In genomic region chr19:41993484-41993883, GRCm38 (mm10) we compare ENCODE assay signal across 9 mouse cellular contexts. TPM values are rescaled to one million over a fixed set of nuclear protein-coding genes. Genes with fewer than 3 reads are reported as not detected.
DNase-seq lines count a peak whose midpoint lies in the region; ATAC-seq and TF ChIP-seq lines count a peak whose summit lies in the region.
"Had no signal": no experiment of that assay in that cellular context is flagged by ENCODE, and none has a peak within 500 bp of the region (broad histone marks: within the 10 kb centered on the region; RNA-seq: fewer than 3 reads in every experiment).

No protein-coding gene starts in this region.

- no peak for ATAC-seq in midbrain, embryonic 16.5 days

- TF ChIP-seq CTCF in lung, adult 2 months (IDR thresholded peaks at IDR 0.05; ENCODE audit: insufficient read depth, low read length): no peak

- no peak overlapping the region for H3K27ac ChIP-seq in midbrain, embryonic 16.5 days (ENCODE audit: low read length)

- no peak overlapping the region for H3K9ac ChIP-seq in midbrain, embryonic 16.5 days (ENCODE audit: low read depth, low read length)

- H3K4me2 ChIP-seq in midbrain, embryonic 16.5 days (ENCODE audit: low read length): no peak overlapping the region

- intact Hi-C loops in gastrocnemius, postnatal 36 days (cut with DNase I): no loop called here

- no peak for TF ChIP-seq POLR2A in lung, adult 2 months (IDR thresholded peaks at IDR 0.05; ENCODE audit: borderline replicate concordance, extremely low read depth, low read depth, low read length)

- peak; percentile 65 to 68 for DNase-seq in lung, adult 18-20 months
- DNase-seq in lung, adult 2 months: no peak
- DNase-seq in gastrocnemius, postnatal 36 days: peak; percentile 72 to 86
- peak; percentile 48 to 78 for DNase-seq in layer of hippocampus, adult 18-20 months (ENCODE audit: low spot score in 2 of 2)
- peak; percentile 77 to 89 for DNase-seq in lung, postnatal 4 days
- DNase-seq in thymus, postnatal 36 days: no peak
- DNase-seq in spleen, adult 12 weeks (ENCODE audit: low spot score): no peak

- no peaks in the 10 kb centered on the region for H3K9me3 ChIP-seq in midbrain, embryonic 16.5 days (replicated peaks; ENCODE audit: control insufficient read depth, low read length, poor library complexity, severe bottlenecking)

- no peaks in the 10 kb centered on the region for H3K27me3 ChIP-seq in midbrain, embryonic 16.5 days (ENCODE audit: control insufficient read depth, insufficient read depth, low read depth, low read length)

- no peaks in the 10 kb centered on the region for H3K36me3 ChIP-seq in midbrain, embryonic 16.5 days (ENCODE audit: control insufficient read depth, insufficient read depth, low read length)

- 50% methylated on average over 6 of the region's 6 CpGs for WGBS in lung, adult 2 months
- WGBS in midbrain, embryonic 16.5 days: 80% methylated on average over 6 of the region's 6 CpGs

- no peak overlapping the region for H3K4me3 ChIP-seq in lung, adult 2 months (replicated peaks; ENCODE audit: extremely low read depth, low read depth, low read length)
- H3K4me3 ChIP-seq in midbrain, embryonic 16.5 days (ENCODE audit: low read depth, low read length): no peak overlapping the region
- H3K4me3 ChIP-seq: erythroblast, embryonic 14.5 days had no signal

- H3K4me1 ChIP-seq in lung, adult 2 months (ENCODE audit: control insufficient read depth, insufficient read depth, low read length): peaks cover 7% of the 10 kb centered on the region; the same call in 1 of the 2 replicates
- no peaks in the 10 kb centered on the region for H3K4me1 ChIP-seq in midbrain, embryonic 16.5 days (ENCODE audit: control insufficient read depth, insufficient read depth, low read length)

RNA-seq across cellular contexts. Expression of gene Ubtd1, which starts 11.9 kb away (rescaled TPM):
- polyA plus RNA-seq in lung, adult 2 months (2012; rRNA removed): 26.0 and 31.7 TPM in 2 replicates
- 10 to 100 TPM; 11.7 to 13.4 TPM for total RNA-seq in gastrocnemius, postnatal 36 days (2021)
- total RNA-seq in layer of hippocampus, adult 18-20 months (2021): 10 to 100 TPM; 13.4 to 14.6 TPM
- 9.1 and 10.1 TPM in 2 replicates for polyA plus RNA-seq in midbrain, embryonic 16.5 days (2015; fragmentation: Nextera tagmentation; extraction: Ambion mirVana)

RNA-seq across cellular contexts. Expression of gene Mms19, which starts 12.5 kb away (rescaled TPM):
- polyA plus RNA-seq in lung, adult 2 months (2012; rRNA removed): 53.7 and 57.0 TPM in 2 replicates
- 1 to 10 TPM; 6.6 to 7.7 TPM for total RNA-seq in gastrocnemius, postnatal 36 days (2021)
- total RNA-seq in layer of hippocampus, adult 18-20 months (2021): 10 to 100 TPM; 28.7 to 34.6 TPM
- 27.0 and 31.9 TPM in 2 replicates for polyA plus RNA-seq in midbrain, embryonic 16.5 days (2015; fragmentation: Nextera tagmentation; extraction: Ambion mirVana)

RNA-seq across cellular contexts. Expression of gene Ankrd2, which starts 42.3 kb away (rescaled TPM):
- polyA plus RNA-seq in lung, adult 2 months (2012; rRNA removed): 0.14 and 0.20 TPM in 2 replicates
- 100 to 1,000 TPM; 121 to 331 TPM for total RNA-seq in gastrocnemius, postnatal 36 days (2021)
- under 1 TPM in 1 of 2 experiments, not detected in 1; 0.30 TPM for total RNA-seq in layer of hippocampus, adult 18-20 months (2021)
- 0.71 and 0.94 TPM in 2 replicates for polyA plus RNA-seq in midbrain, embryonic 16.5 days (2015; fragmentation: Nextera tagmentation; extraction: Ambion mirVana)
- polyA plus RNA-seq: erythroblast, embryonic 14.5 days had no signal

RNA-seq across cellular contexts. Expression of gene Hoga1, which starts 51.9 kb away (rescaled TPM):
- 7.6 and 8.7 TPM in 2 replicates for polyA plus RNA-seq in lung, adult 2 months (2012; rRNA removed)
- total RNA-seq in gastrocnemius, postnatal 36 days (2021): 1 to 10 TPM; 2.9 to 3.7 TPM
- total RNA-seq in layer of hippocampus, adult 18-20 months (2021): 1 to 10 TPM; 8.7 to 9.4 TPM
- 1.6 and 1.7 TPM in 2 replicates for polyA plus RNA-seq in midbrain, embryonic 16.5 days (2015; fragmentation: Nextera tagmentation; extraction: Ambion mirVana)
- polyA plus RNA-seq: erythroblast, embryonic 14.5 days had no signal

RNA-seq across cellular contexts. Expression of gene 4933411K16Rik, which starts 58.6 kb away (rescaled TPM):
- 1.1 and 1.4 TPM in 2 replicates for polyA plus RNA-seq in lung, adult 2 months (2012; rRNA removed)
- under 1 TPM; 0.30 to 0.38 TPM for total RNA-seq in gastrocnemius, postnatal 36 days (2021)
- total RNA-seq in layer of hippocampus, adult 18-20 months (2021): 1 to 10 TPM; 1.6 to 2.1 TPM
- not detected in 2 replicates for polyA plus RNA-seq in midbrain, embryonic 16.5 days (2015; fragmentation: Nextera tagmentation; extraction: Ambion mirVana)
- polyA plus RNA-seq: erythroblast, embryonic 14.5 days had no signal

Comparison
In these comparisons a context has a peak if more than half of its experiments do, and no peak if none do; other contexts are left out.
1. DNase-seq: peak in lung, adult 18-20 months (2 of 2), gastrocnemius, postnatal 36 days (2 of 2), layer of hippocampus, adult 18-20 months (2 of 2) and lung, postnatal 4 days (2 of 2); none in lung, adult 2 months (single experiment), thymus, postnatal 36 days (0 of 2) and spleen, adult 12 weeks (single experiment).
2. RNA of gene Ankrd2, which starts 42.3 kb away (total RNA-seq): 121 to 331 TPM in gastrocnemius, postnatal 36 days; 0.30 TPM in layer of hippocampus, adult 18-20 months; every median in the first group is over 10 times any median in the second.